Mouse (Mus musculus): Measurements from ENCODE around the gene Rnf135.

DNA sequence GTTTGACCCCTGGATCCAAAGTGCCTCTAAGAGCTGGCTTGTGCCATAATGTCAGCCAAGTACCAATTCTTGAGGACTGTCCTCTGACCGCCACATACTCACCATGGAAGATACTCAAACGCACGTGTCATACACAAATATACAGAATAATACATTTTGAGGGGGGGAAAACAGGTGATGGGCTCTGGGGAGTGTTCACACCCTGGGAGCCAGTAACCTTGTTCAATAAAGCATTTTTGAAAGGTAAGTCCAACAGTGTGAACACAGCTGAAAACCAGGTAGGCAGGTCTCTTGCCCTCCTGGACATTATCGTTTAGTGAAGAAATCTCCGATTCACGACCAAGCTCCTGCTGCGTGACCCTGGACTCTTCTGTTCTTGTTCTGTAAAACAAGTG is 24.8 kb downstream of the Rnf135 start:
- TF ChIP-seq EP300 (IDR thresholded peaks at IDR 0.05; ENCODE audit: low read length) (no peak), POLR2A (IDR thresholded peaks at IDR 0.05; ENCODE audit: low read depth, low read length) (no peak), MAFK (IDR thresholded peaks at IDR 0.05; ENCODE audit: insufficient replicate concordance, low read length) (no peak), SIN3A (IDR thresholded peaks at IDR 0.05; ENCODE audit: low read length) (no peak), CTCF (conservative IDR thresholded peaks at IDR 0.05 in 1 of 2, IDR thresholded peaks at IDR 0.05 in 1 of 2; ENCODE audit: low read depth in 2 of 2, low read length in 2 of 2) (no peak; a peak in 1 of 4 replicates), MAX (IDR thresholded peaks at IDR 0.05; ENCODE audit: low read length) (no peak), TCF12 (IDR thresholded peaks at IDR 0.05; ENCODE audit: low read depth, low read length) (no peak), ZMIZ1 (IDR thresholded peaks at IDR 0.05; ENCODE audit: low read depth, low read length) (no peak), CHD1 (IDR thresholded peaks at IDR 0.05; ENCODE audit: low read depth, low read length) (no peak), HCFC1 (IDR thresholded peaks at IDR 0.05; ENCODE audit: low read depth, low read length) (no peak), ELF1 (IDR thresholded peaks at IDR 0.05; ENCODE audit: low read depth, low read length) (no peak), ZNF384 (IDR thresholded peaks at IDR 0.05; ENCODE audit: low read depth, low read length) (no peak), BHLHE40 (IDR thresholded peaks at IDR 0.05; ENCODE audit: low read depth, low read length) (no peak), ZC3H11A (IDR thresholded peaks at IDR 0.05; ENCODE audit: low read depth, low read length) (no peak)

All from CH12.LX (cell line).